Comparison of ENCODE assay signal across 27 mouse cellular contexts in the genomic region with DNA sequence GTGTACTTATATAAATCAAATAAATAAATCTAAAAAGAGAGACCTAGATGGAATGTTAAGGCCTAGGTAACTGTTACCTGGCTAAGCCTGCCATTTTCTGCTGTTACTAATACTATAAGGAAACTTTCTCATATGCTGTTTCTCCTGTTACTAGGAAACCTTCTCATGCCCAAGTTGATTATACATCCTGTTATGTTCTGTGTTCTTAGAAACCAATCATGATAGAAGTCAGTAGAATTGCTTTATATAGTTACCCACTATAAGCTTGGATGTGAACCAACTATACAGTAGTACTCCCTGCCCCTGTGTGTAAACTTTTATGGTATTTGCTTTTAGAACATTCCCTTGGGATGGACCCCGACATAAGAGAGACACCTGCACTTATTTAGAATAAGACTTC. TPM values are rescaled to one million over a fixed set of nuclear protein-coding genes. Genes with fewer than 3 reads are reported as not detected.
"Had no signal": no experiment of that assay in that cellular context is flagged by ENCODE, and none has a peak within 500 bp of the region (broad histone marks: within the 10 kb centered on the region; RNA-seq: fewer than 3 reads in every experiment).

No protein-coding gene starts in this region.

- H3K36me3 ChIP-seq: heart, embryonic 13.5 days; heart, embryonic 15.5 days; hindbrain, embryonic 13.5 days; hindbrain, embryonic 15.5 days; intestine, embryonic 15.5 days; limb, embryonic 10.5 days; limb, embryonic 12.5 days; liver, embryonic 13.5 days had no signal

- ATAC-seq: hindbrain, postnatal 0 days; intestine, embryonic 15.5 days; intestine, postnatal 0 days had no signal

- H3K4me3 ChIP-seq: heart, adult 2 months; heart, embryonic 13.5 days; heart, embryonic 15.5 days; hindbrain, embryonic 13.5 days; hindbrain, embryonic 15.5 days; intestine, embryonic 15.5 days; left cerebral cortex, adult 2 months; limb, embryonic 10.5 days; limb, embryonic 12.5 days; liver, embryonic 13.5 days had no signal

- H3K9me3 ChIP-seq: heart, embryonic 13.5 days; heart, embryonic 15.5 days; hindbrain, embryonic 13.5 days; hindbrain, embryonic 15.5 days; intestine, embryonic 15.5 days; limb, embryonic 10.5 days; limb, embryonic 12.5 days; liver, embryonic 13.5 days had no signal

- H3K27me3 ChIP-seq: hindbrain, embryonic 13.5 days; hindbrain, embryonic 15.5 days; intestine, embryonic 15.5 days; limb, embryonic 12.5 days had no signal

- H3K4me2 ChIP-seq: heart, embryonic 11.5 days; heart, embryonic 13.5 days; heart, embryonic 15.5 days; hindbrain, embryonic 13.5 days; hindbrain, embryonic 15.5 days; intestine, embryonic 15.5 days; limb, embryonic 12.5 days; liver, embryonic 11.5 days; liver, embryonic 13.5 days had no signal

- DNase-seq: gastrocnemius, postnatal 14 days; gastrocnemius, postnatal 36 days; heart, adult 11 months; heart, adult 2 months; heart, postnatal 14 days; heart, postnatal 36 days; kidney, adult 18-20 months; kidney, adult 8-10 months; kidney, postnatal 10 days; kidney, postnatal 25 days; kidney, postnatal 4 days; layer of hippocampus, adult 9-11 months; layer of hippocampus, postnatal 36 days; liver; liver, embryonic 13.5 days had no signal

- H3K27ac ChIP-seq: heart, adult 2 months; heart, embryonic 13.5 days; heart, embryonic 15.5 days; hindbrain, embryonic 13.5 days; hindbrain, embryonic 15.5 days; hindbrain, postnatal 0 days; intestine, embryonic 15.5 days; left cerebral cortex, adult 2 months; limb, embryonic 10.5 days; limb, embryonic 12.5 days; liver, embryonic 13.5 days had no signal

- H3K9ac ChIP-seq: heart, embryonic 13.5 days; heart, embryonic 15.5 days; hindbrain, embryonic 13.5 days; hindbrain, embryonic 15.5 days; intestine, embryonic 15.5 days; limb, embryonic 12.5 days; liver, embryonic 13.5 days had no signal

RNA-seq across cellular contexts. Expression of gene Traf1, which starts 26.0 kb away (rescaled TPM):
- polyA plus RNA-seq: limb, embryonic 10.5 days had no signal
